Mouse (Mus musculus): ENCODE data around the gene Smim23. TPM values are rescaled to one million over a fixed set of nuclear protein-coding genes. Genes with fewer than 3 reads are reported as not detected.

The Smim23 gene
- not detected for total RNA-seq (2022)

GRCm38 (mm10) chr11:32824505-32824904 is at the start of gene Smim23:
TSS of gene Smim23 (minus strand) at chr11:32824605.
- no peak for DNase-seq (ENCODE audit: low spot score in 2 of 2)

GRCm38 (mm10) chr11:32868619-32869383 is 44.4 kb upstream of the Smim23 start:
- no peak for DNase-seq (ENCODE audit: low spot score in 2 of 2)

GRCm38 (mm10) chr11:32864615-32865014 is 40.2 kb upstream of the Smim23 start:
- DNase-seq (ENCODE audit: low spot score in 2 of 2), result peak in 1 of 2 experiments; percentile 32

GRCm38 (mm10) chr11:32857418-32857879 is 33.0 kb upstream of the Smim23 start:
- no peak for DNase-seq (ENCODE audit: low spot score in 2 of 2)

GRCm38 (mm10) chr11:32846682-32847222 is 22.3 kb upstream of the Smim23 start:
- no peak for DNase-seq (ENCODE audit: low spot score in 2 of 2)

GRCm38 (mm10) chr11:32841169-32841568 is 16.8 kb upstream of the Smim23 start:
- no peak for DNase-seq (ENCODE audit: low spot score in 2 of 2)

- DNase-seq (ENCODE audit: low spot score in 2 of 2), result no peak
These were observed 15.9 kb upstream of the Smim23 start for GRCm38 (mm10) chr11:32840256-32840655.

- no peak for DNase-seq (ENCODE audit: low spot score in 2 of 2)
These were observed 10.6 kb upstream of the Smim23 start for GRCm38 (mm10) chr11:32835022-32835421.

GRCm38 (mm10) chr11:32834367-32834918 is 10.0 kb upstream of the Smim23 start:
- no peak for DNase-seq (ENCODE audit: low spot score in 2 of 2)

- no peak for DNase-seq (ENCODE audit: low spot score in 2 of 2)
These were observed 6.8 kb downstream of the Smim23 start for GRCm38 (mm10) chr11:32817566-32817965.

- peak; percentile 36 to 40 for DNase-seq (ENCODE audit: low spot score in 2 of 2)
These were observed 10.1 kb downstream of the Smim23 start for GRCm38 (mm10) chr11:32814286-32814685.

GRCm38 (mm10) chr11:32809091-32809490 is 15.3 kb downstream of the Smim23 start:
- no peak for DNase-seq (ENCODE audit: low spot score in 2 of 2)

GRCm38 (mm10) chr11:32805958-32806357 is 18.4 kb downstream of the Smim23 start:
- peak in 1 of 2 experiments; percentile 24 for DNase-seq (ENCODE audit: low spot score in 2 of 2)

- DNase-seq (ENCODE audit: low spot score in 2 of 2), result no peak
These were observed 20.7 kb downstream of the Smim23 start for GRCm38 (mm10) chr11:32803658-32804057.

GRCm38 (mm10) chr11:32801715-32802114 is 22.7 kb downstream of the Smim23 start:
- DNase-seq (ENCODE audit: low spot score in 2 of 2), result no peak

GRCm38 (mm10) chr11:32800929-32801375 is 23.5 kb downstream of the Smim23 start:
- peak in 1 of 2 experiments; percentile 17 for DNase-seq (ENCODE audit: low spot score in 2 of 2)

GRCm38 (mm10) chr11:32798445-32798844 is 26.0 kb downstream of the Smim23 start:
- DNase-seq (ENCODE audit: low spot score in 2 of 2), result no peak

GRCm38 (mm10) chr11:32794759-32795445 is 29.5 kb downstream of the Smim23 start:
- no peak for DNase-seq (ENCODE audit: low spot score in 2 of 2)

- no peak for DNase-seq (ENCODE audit: low spot score in 2 of 2)
These were observed 38.2 kb downstream of the Smim23 start for GRCm38 (mm10) chr11:32786201-32786600.

GRCm38 (mm10) chr11:32785591-32786147 is 38.7 kb downstream of the Smim23 start:
- DNase-seq (ENCODE audit: low spot score in 2 of 2), result no peak

- DNase-seq (ENCODE audit: low spot score in 2 of 2), result no peak
These were observed 41.7 kb downstream of the Smim23 start for GRCm38 (mm10) chr11:32782724-32783123.

Data from layer of hippocampus, adult 8-10 months (tissue).